Mouse (Mus musculus) skeletal muscle tissue, adult 2 months (tissue): ENCODE results near the gene Clec11a.
A peak's percentile ranks its signal among the peaks of the same experiment; 100 is the strongest.

Experiments used
- DNase-seq: peaks from one replicate; pipeline ENCODE4 v3.0.0-alpha.2; 2012; ENCODE audit warnings: low read depth, low spot score

Gene Clec11a

GRCm38 (mm10) chr7:44306516-44307240 is at the start of gene Clec11a:
Gene Clec11a, minus strand, starts transcription at chr7:44306902.
- DNase-seq, result no peak

DNA sequence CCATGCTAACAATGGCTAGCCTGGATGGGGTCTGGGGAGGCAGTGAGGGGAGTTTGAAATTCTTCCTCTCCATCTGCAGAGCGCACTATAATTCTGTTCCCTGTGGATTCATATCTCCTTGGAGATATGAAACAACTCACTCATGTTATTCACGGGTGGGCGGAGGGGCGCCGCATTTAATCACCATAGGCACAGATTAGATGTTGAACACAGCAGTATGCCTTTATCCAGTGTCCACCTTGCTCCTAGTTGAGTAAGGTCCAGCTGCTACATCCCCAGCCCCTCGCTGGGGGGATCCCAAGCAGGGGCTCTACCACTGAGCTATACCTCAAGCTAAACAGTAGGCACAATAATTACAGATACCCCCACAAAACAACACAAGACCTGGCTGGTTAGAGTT is 48.7 kb upstream of the Clec11a start:
- no peak for DNase-seq

DNA sequence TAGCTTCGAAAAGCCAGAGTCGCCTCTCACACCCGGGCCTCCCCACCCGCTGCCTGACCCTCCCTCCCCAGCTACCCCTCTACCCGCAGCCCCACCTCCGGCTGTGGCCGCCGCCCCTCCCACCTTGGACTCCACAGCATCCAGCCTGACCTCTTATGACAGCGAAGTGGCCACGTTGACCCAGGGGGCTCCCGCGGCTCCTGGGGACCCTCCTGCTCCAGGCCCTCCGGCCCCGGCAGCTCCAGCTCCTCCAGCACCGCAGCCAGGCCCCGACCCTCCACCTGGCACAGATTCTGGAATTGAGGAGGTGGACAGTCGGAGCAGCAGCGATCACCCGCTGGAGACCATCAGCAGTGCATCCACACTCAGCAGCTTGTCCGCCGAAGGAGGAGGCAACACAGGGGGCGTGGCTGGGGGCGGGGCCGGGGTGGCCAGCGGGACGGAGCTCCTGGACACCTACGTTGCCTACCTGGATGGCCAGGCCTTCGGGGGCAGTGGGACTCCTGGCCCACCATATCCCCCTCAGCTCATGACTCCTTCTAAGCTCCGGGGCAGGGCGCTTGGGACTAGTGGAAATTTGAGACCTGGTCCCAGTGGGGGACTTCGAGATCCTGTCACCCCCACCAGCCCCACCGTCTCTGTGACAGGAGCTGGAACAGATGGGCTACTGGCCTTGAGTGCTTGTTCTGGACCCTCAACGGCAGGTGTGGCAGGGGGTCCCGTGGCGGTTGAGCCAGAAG is 47.1 kb upstream of the Clec11a start:
- no peak for DNase-seq

GRCm38 (mm10) chr7:44352750-44353600 is 46.3 kb upstream of the Clec11a start:
- DNase-seq, result no peak

DNA sequence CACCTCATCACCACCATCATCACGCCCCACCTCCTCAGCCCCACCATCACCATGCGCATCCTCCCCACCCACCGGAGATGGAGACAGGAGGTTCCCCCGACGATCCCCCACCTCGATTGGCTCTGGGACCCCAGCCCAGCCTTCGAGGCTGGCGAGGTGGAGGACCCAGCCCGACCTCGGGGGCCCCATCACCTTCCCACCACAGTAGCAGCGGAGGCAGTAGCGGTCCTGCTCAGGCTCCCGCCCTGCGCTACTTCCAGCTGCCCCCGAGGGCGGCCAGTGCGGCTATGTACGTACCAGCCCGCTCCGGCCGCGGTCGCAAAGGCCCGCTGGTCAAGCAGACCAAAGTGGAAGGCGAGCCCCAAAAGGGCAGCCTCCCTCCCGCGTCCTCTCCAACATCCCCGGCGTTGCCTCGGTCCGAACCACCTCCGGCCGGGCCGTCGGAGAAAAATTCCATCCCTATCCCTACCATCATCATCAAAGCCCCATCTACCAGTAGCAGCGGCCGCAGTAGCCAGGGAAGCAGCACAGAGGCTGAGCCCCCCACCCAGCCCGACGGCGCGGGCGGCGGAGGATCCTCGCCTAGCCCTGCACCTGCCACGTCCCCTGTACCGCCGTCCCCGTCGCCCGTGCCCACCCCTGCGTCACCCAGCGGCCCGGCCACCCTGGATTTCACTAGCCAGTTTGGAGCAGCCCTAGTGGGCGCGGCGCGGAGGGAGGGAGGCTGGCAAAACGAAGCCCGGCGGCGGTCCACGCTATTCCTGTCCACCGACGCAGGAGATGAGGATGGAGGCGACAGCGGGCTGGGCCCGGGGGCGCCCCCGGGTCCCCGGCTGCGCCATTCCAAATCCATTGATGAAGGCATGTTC is 45.4 kb upstream of the Clec11a start:
- no peak for DNase-seq

- peak; percentile 57 for DNase-seq
These were observed 44.4 kb upstream of the Clec11a start for GRCm38 (mm10) chr7:44350957-44351711.

GRCm38 (mm10) chr7:44349043-44349442 is 42.3 kb upstream of the Clec11a start:
- no peak for DNase-seq

DNA sequence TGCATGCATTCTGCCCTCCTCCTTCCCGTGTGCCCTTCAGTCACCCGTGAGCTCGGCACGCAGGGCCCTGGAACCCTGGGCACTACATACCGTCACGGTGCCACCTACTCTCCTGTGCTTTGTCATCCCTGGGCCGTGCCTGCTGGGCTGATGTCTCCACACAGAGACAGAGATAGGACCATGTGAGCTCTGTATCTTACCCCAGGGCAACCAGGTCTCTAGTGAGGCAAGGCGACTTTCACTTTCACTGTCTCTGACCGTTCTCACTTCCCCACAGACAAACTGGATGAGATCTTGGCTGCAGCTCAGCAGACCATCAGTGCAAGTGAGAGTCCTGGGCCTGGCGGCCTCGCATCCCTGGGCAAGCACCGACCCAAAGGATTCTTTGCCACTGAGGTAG is 37.9 kb upstream of the Clec11a start:
- no peak for DNase-seq

DNA sequence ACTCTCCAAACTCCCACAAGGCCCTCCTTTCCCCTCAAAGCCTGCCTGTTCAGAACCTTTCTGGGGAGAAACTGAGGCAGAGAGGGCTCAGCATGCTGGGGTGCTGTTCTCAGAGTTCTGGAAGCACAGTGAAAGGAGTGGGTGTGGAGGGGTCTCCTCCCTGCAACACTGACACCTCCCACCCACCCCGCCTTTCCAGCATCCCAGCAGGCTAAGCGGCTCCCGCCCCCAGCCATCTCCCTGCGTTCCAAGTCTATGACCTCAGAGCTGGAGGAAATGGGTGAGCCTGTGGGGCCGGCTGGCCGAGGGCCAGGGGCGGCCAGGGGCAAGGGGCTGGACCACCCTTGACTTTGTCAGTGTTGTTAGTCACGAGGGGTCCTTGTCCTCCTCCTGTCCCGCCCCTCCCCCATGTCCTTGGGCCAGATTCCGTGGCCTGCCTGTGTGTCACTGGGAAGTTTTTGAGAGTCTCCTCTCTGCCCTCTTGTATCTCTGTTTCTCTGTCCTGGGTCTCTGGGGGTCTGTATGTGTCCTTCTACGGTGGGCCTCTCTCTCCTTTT is 36.8 kb upstream of the Clec11a start:
- DNase-seq, result no peak

GRCm38 (mm10) chr7:44341714-44342113 is 35.0 kb upstream of the Clec11a start:
- no peak for DNase-seq

- DNase-seq, result no peak
These were observed 34.4 kb upstream of the Clec11a start for GRCm38 (mm10) chr7:44341119-44341518.

DNA sequence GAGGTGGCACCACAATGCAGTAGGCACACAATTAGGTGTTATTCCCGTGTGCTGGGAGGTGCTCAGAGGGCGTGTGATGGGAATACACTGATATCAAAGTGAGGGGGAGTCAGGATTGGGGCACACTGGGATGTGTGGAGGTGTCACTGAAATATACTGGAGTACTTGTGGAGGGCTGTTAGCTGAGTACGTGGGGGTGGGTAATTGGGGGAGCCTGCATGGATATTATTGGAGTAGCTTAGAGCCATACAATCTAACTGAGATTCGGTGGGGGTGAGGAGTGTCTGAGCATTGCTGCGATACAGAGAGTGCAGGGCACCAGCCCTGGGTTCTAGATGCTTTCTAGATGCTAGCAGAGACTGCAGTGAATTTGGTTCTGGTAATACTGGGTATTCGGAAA is 33.5 kb upstream of the Clec11a start:
- DNase-seq, result no peak

DNA sequence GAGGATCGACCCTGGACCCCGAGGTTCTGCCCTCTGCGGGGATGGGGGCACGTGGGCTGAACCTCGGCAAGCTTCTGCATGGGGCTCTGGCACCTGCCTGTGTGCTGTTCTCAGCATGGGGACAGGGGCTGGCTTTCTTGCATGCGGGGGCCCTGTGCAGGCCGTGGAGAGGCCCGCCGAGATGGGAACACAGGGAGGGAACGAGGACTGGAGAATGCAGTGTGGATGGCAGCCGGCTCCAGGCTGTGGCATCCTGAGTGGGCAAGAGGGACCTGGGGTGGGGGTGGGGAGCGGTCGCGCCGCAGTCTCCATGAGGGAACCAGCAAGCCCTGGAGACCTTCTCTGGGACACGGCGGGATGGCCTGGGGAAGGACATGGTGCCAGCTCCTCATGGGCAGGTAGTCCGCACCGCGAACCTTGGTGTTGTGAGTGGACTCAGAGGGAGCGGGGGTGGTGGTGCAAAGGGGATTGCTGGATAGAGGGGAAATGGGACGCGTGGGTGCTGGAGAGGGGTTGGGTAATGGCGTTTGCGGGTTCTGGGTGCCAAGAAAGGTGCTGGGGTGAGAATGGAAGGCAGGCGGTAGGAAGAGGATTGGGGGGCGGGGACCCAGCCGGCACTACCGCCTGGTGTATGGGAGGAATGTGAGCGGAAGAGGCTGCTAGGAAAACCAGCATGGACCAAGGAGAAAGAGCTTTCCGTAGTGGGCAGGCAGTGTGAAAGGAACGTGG is 30.6 kb upstream of the Clec11a start:
- DNase-seq, result no peak

- no peak for DNase-seq
These were observed 29.6 kb upstream of the Clec11a start for GRCm38 (mm10) chr7:44336046-44337021.

DNA sequence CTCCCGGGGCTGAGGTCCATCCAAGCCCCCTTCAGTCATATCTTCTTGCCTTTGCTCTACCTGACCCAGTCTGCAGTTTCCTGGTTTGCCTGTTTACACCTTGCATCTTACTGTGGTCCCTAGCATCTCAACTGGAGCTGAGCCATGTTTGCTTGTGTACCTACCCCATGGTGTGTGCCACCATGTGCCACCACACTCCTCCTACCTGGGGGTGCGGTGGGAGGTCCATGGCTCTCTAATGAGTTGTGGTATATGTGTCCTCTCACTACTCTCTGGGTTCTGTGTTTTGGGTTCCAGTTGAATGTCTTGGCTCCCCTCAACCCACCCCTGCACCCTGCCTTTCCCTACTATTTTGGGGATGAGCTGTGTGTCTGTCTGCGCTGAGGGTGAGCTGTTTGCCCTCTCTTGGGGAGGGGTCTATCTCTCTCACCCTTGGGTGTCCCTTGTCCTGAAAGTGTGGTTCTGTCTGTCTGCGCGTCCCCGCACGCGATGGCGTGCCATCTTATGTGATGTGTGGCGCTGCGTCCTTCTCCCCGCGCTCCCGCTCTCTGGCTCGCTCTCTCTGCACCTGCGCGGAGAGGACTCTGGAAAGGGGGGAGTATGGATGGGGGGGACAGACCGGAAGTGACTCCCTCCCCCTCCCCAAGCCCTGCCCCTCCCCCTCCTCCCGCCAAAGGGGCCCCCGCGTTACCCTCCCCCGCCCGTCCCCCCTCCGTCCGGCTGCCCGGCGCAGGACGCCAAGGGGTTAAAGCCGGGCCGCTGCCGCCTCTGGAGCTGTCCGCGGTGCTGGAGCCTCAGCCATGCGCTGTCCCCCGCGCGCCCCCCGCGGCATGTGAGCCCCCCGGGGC is 28.6 kb upstream of the Clec11a start:
- no peak for DNase-seq

DNA sequence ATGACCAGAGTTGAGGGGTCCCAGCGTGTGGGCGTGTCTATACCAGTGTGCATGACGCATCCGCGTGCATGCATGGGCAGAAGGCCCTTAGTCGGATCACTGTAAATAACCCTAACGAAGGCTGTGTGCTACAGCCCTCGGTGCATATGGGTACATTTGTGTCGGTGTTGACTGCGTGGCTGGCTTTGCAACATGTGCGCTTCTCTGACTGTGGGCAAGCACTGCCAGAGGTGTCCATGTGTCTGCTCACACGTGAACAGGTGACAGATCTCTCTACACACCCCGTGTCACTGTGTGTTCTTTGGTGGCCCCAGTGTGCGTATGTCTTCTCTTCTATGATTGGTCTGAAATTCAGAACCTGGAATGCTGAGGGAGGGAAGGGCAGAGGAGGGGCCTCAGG is 27.4 kb upstream of the Clec11a start:
- no peak for DNase-seq

- no peak for DNase-seq
These were observed 25.6 kb upstream of the Clec11a start for GRCm38 (mm10) chr7:44332336-44332735.
